Mouse (Mus musculus): ENCODE data around the gene BC107364.

GRCm38 (mm10) chr3:96440578-96440977, 11.5 kb downstream of the BC107364 start:
- peak; percentile 75; the same call in 1 of the 2 replicates for TF ChIP-seq CTCF (IDR thresholded peaks at IDR 0.05; ENCODE audit: control insufficient read depth, insufficient read depth, insufficient replicate concordance, low read depth, low read length)
- TF ChIP-seq POLR2A (IDR thresholded peaks at IDR 0.05; ENCODE audit: control insufficient read depth, low read depth, low read length), result no peak
